Mouse (Mus musculus): ENCODE measurements around the gene Pdlim5.

- TF ChIP-seq CTCF (IDR thresholded peaks at IDR 0.05; ENCODE audit: low read depth) (no peak), EP300 (optimal IDR thresholded peaks at IDR 0.05) (no peak)
These were observed 79.3 kb downstream of the Pdlim5 start for GRCm38 (mm10) chr3:142316138-142316740.

Data from stomach, postnatal 0 days (tissue).